Mouse (Mus musculus) thymus, adult 2 months (tissue): ENCODE data around the gene Fam189b. TPM values are rescaled to one million over a fixed set of nuclear protein-coding genes. Genes with fewer than 3 reads are reported as not detected.

ENCODE experiments used
- DNase-seq: peaks from one replicate; pipeline ENCODE4 v3.0.0; 2021
- H3K27ac ChIP-seq: fragments of 200-500 bp; 2 replicates; pipeline ENCODE4 v1.5.1; 2012; ENCODE audit warnings: low read length, control low read depth; ENCODE audit not compliant: control insufficient read depth, insufficient read depth
- H3K27me3 ChIP-seq: fragments of 200-500 bp; 2 replicates; pipeline ENCODE4 v1.6.1; 2012; ENCODE audit warnings: mild to moderate bottlenecking, low read length, moderate library complexity, mixed read lengths; ENCODE audit not compliant: control insufficient read depth, insufficient read depth
- H3K36me3 ChIP-seq: fragments of 200-500 bp; 2 replicates; pipeline ENCODE4 v1.6.1; 2012; ENCODE audit warnings: mild to moderate bottlenecking, low read length, moderate library complexity; ENCODE audit not compliant: control insufficient read depth, insufficient read depth
- H3K4me1 ChIP-seq: fragments of 200-500 bp; replicated peaks from 2 replicates; pipeline ENCODE4 v1.6.1; 2012; ENCODE audit warnings: low read length; ENCODE audit not compliant: control insufficient read depth, insufficient read depth
- H3K4me3 ChIP-seq: fragments of 200-500 bp; 2 replicates; pipeline ENCODE4 v1.5.1; 2012; ENCODE audit warnings: mild to moderate bottlenecking, low read length, control low read depth, moderate library complexity; ENCODE audit not compliant: control insufficient read depth, insufficient read depth
- CTCF ChIP-seq: fragments of 200-500 bp; IDR thresholded peaks from 2 replicates; pipeline ENCODE4 v1.5.1; 2012; ENCODE audit warnings: mild to moderate bottlenecking, control low read depth, low read length, moderate library complexity, borderline replicate concordance; ENCODE audit not compliant: control insufficient read depth, poor library complexity, insufficient read depth; ENCODE audit errors: extremely low read depth
- POLR2A ChIP-seq: fragments of 200-500 bp; IDR thresholded peaks from 2 replicates; pipeline ENCODE4 v1.6.1; 2012; ENCODE audit warnings: mild to moderate bottlenecking, low read length, control low read depth, moderate library complexity; ENCODE audit not compliant: control insufficient read depth, poor library complexity, insufficient read depth; ENCODE audit errors: extremely low read depth
- WGBS: fragments of 180-500 bp; shearing (Covaris S2); methylation state at CpG from one replicate; pipeline ENCODE4 v1.1.7; 2018; 5-methylcytosine and 5-hydroxymethylcytosine counted together
- polyA plus RNA-seq: library from polyadenylated mRNA; depleted of rRNA; stranded (reverse); fragments of >200 nt; gene quantifications from 2 replicates; pipeline ENCODE4 v1.2.3, GENCODE M21; 2012

Fam189b gene
- polyA plus RNA-seq, 1 experiment = 250 TPM

DNA sequence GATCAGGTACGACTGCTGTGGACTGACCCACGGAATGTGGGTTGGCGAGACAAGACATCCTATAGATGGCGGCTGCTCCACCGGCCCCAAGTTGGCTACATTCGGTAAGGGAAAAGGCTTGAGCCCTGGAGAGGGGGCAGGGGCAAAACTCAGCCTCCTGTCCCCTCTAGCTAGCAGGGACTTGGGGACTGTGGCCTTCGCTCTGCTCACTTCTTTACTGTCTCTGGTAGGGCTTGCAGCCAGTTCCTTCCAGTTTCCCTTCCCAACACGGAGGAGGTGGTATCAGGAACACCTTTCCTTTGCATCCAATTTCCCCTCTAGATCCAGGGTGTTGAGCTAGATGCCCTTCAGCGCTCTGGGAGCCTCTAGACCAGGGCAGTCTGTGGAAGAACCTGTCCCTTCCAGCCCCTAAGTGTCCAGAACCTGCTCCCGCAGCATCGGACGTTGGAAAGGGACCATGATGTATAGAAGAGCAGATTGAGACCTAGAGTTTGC lies 42.4 kb downstream of the Fam189b start:
- H3K27ac ChIP-seq = no peak overlapping the region
- no peaks in the 10 kb centered on the region for H3K36me3 ChIP-seq
- 91% methylated on average over 12 of the region's 12 CpGs for WGBS
- TF ChIP-seq CTCF (no peak), POLR2A (no peak)
- DNase-seq = no peak
- H3K4me1 ChIP-seq = peaks cover 16% of the 10 kb centered on the region
- H3K4me3 ChIP-seq = no peak overlapping the region
- H3K27me3 ChIP-seq = no peaks in the 10 kb centered on the region

DNA sequence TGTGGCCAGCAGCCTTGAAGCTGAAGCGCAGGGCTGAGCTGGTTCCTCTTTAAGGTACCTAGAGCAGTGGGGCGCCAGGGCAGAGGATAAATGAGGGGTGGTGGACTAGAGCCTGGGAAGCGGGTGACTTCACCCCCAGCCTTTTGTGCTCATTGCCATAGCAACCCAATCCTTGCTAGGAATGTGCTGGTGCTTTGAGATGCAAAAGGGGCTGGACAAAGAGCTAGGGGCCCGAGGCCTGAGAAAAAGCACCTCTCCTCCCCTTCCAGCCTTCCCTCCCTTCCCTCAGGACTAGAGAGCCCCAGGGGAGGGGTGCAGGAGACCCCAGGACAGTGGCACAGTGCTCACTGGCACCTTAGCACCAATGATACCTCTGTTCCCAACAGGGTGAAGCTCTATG lies 43.0 kb downstream of the Fam189b start:
- H3K27me3 ChIP-seq = no peaks in the 10 kb centered on the region
- TF ChIP-seq POLR2A (no peak), CTCF (no peak)
- H3K27ac ChIP-seq = no peak overlapping the region
- no peaks in the 10 kb centered on the region for H3K36me3 ChIP-seq
- no peak for DNase-seq
- no peak overlapping the region for H3K4me3 ChIP-seq
- 71% methylated on average over 4 of the region's 4 CpGs for WGBS
- H3K4me1 ChIP-seq = peaks cover 16% of the 10 kb centered on the region

DNA sequence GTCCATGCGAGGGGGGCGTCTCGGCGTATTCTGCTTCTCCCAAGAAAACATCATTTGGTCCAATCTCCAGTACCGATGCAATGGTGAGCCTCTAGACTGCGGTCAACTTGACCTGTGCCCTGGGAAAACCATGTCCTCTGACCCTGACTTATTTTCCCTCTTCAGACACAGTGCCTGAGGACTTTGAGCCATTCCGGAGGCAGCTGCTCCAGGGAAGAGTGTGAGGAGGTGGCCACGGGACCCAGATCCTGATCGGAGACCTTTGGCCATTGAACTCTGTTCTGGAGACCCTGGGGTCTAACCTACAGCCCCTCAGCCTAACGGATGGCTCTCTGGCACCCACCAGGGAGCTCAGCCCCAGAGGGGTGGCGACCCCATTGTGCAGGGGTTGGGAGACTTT lies 43.4 kb downstream of the Fam189b start:
- Histone ChIP-seq H3K4me1 (peaks cover 16% of the 10 kb centered on the region), H3K36me3 (no peaks in the 10 kb centered on the region), H3K4me3 (no peak overlapping the region), H3K27me3 (no peaks in the 10 kb centered on the region), H3K27ac (no peak overlapping the region)
- TF ChIP-seq CTCF = no peak
- no peak for TF ChIP-seq POLR2A
- no peak for DNase-seq
- 95% methylated on average over 11 of the region's 11 CpGs for WGBS

DNA sequence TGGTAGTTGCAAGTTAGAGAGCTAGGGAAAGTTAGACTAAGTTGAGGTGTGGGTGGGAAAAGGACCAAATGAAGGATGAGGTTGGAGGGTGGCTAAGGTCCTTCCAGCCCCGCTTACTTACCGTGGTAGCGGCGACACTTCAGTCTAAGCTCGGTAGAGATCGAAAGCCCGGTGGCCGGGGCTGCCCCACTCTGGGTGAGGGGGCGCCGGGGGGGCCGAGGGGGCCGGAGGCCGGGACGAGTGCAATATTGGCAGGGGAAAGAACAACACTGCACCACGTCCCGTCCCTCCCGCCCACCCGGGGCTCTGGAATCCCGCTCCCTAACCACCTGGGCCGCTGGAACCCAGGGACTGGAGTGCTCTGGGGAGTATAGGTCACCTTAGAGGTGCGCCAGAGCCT lies 44.0 kb downstream of the Fam189b start, which contains the start of gene Mtx1:
Gene Mtx1 (minus strand): TSS at position 189 of the 400 bp plus-strand sequence.
- no peaks in the 10 kb centered on the region for H3K27me3 ChIP-seq
- TF ChIP-seq POLR2A = no peak
- TF ChIP-seq CTCF = no peak
- WGBS = 20% methylated on average over 21 of the region's 21 CpGs

DNA sequence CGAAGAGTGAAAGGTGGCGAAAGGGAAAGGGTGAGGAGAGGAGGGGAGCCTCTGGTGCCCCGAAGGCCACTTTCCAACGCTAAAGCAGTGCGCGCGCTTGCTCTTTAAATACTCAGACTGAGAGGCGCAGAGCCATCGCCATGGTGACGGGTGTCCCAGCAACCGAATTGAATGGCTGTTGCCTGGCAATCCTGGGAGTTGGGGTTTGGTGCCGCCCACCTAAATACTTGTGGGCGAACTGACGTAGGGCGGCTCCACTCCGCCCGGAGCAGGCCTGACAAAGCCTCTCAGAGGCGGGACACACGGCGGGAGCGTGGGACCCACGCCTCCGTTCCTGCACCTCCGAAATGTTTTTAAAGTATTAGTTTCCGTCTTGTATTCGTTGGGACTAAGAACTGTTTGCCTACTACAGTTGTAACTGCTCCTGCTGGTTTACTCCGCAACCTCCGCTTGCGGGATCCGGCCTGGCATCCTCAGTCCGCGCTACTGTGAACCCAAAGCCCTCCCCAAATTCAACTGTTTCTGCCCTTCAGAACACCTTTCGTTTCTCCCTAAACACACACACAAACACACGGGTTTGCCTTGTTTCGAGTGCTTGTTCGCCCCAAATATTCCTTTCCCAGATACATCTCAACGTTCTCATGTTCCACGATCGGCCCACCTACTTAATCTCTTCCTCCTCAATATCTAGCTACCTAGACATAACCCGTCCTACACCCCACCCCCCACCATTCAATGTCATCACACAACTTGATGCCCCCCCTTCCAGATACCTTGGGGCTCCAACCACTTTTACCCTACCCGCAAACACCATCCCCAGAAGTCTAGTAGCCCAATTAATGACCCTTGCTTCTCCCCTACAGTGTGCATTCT lies 44.6 kb downstream of the Fam189b start:
- H3K36me3 ChIP-seq = no peaks in the 10 kb centered on the region
- DNase-seq = peak; percentile 51
- 2% methylated on average over 41 of the region's 41 CpGs for WGBS
- peaks cover 16% of the 10 kb centered on the region for H3K4me1 ChIP-seq
- H3K27me3 ChIP-seq = no peaks in the 10 kb centered on the region
- 0 out of 2 replicates have a peak, but pooled peaks have one; percentile 24 for TF ChIP-seq POLR2A
- TF ChIP-seq CTCF = 0 out of 2 replicates have a peak, but pooled peaks have one; percentile 14
- peak overlapping the region; percentile 24 for H3K4me3 ChIP-seq
- no peak overlapping the region for H3K27ac ChIP-seq

More for the DNA sequence above, 44.0 kb downstream of the Fam189b start, which contains the start of gene Mtx1:
- no peaks in the 10 kb centered on the region for H3K36me3 ChIP-seq
- H3K27ac ChIP-seq = no peak within 1 kb of the TSS
- DNase-seq = no peak
- peaks cover 16% of the 10 kb centered on the region for H3K4me1 ChIP-seq
- peak within 1 kb of the TSS; percentile 24 for H3K4me3 ChIP-seq

DNA sequence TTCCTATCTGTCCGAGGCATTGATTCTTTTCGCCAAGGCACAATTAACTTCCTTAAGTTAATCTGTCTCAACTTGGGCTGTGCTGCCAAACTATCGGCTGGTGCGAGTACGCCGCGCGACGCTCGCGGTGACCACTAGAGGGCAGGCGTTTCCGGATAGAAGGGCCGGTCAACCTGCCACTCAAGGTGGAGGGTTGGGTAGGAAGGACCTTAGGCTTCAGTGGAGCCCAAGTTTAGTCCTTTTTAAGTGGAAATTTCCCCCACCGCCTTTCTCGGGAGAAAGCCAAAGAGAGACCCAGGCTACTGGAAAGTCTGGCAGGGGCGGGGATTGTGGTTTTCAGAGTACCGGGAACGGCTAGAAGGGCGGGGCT lies 45.2 kb downstream of the Fam189b start:
- no peak for TF ChIP-seq POLR2A
- peak; percentile 96 for TF ChIP-seq CTCF
- Histone ChIP-seq H3K27me3 (no peaks in the 10 kb centered on the region), H3K36me3 (no peaks in the 10 kb centered on the region), H3K4me3 (peak overlapping the region; percentile 49), H3K4me1 (peaks cover 16% of the 10 kb centered on the region), H3K27ac (no peak overlapping the region)
- under 1% methylated on average over 20 of the region's 20 CpGs for WGBS
- DNase-seq = peak; percentile 90

DNA sequence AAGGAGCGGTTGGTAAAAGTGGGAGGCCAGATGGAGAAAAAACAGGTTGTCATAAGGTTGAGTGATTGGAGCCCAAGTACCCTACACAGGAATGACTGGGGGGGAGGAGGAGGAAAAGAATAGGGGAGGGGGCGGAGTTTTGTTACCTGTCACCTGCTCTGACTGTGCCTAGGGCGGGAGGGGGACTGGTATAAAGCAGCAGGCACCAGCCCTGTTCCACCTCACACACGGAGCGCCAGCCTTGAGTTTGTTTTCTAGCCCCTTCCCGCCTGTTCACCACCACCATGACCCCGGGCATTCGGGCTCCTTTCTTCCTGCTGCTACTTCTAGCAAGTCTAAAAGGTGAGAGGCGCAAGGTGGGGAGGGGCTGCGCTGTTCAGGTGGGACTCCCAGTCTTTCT lies 45.9 kb downstream of the Fam189b start, which contains the start of gene Muc1:
Gene Muc1 (plus strand): TSS at position 222 of the 400 bp plus-strand sequence.
- TF ChIP-seq CTCF = no peak
- TF ChIP-seq POLR2A = no peak
- no peaks in the 10 kb centered on the region for H3K27me3 ChIP-seq
- H3K4me1 ChIP-seq = peaks cover 16% of the 10 kb centered on the region
- DNase-seq = no peak
- no peaks in the 10 kb centered on the region for H3K36me3 ChIP-seq
- H3K27ac ChIP-seq = no peak within 1 kb of the TSS
- 69% methylated on average over 10 of the region's 10 CpGs for WGBS
- peak within 1 kb of the TSS; percentile 49 for H3K4me3 ChIP-seq
